Mouse (Mus musculus) lung, postnatal 14 days (tissue): Measurements from ENCODE around the gene Fam168b.

Experiments
- DNase-seq: peaks from one replicate; pipeline ENCODE4 v3.0.0; 2021

Gene Fam168b

DNA sequence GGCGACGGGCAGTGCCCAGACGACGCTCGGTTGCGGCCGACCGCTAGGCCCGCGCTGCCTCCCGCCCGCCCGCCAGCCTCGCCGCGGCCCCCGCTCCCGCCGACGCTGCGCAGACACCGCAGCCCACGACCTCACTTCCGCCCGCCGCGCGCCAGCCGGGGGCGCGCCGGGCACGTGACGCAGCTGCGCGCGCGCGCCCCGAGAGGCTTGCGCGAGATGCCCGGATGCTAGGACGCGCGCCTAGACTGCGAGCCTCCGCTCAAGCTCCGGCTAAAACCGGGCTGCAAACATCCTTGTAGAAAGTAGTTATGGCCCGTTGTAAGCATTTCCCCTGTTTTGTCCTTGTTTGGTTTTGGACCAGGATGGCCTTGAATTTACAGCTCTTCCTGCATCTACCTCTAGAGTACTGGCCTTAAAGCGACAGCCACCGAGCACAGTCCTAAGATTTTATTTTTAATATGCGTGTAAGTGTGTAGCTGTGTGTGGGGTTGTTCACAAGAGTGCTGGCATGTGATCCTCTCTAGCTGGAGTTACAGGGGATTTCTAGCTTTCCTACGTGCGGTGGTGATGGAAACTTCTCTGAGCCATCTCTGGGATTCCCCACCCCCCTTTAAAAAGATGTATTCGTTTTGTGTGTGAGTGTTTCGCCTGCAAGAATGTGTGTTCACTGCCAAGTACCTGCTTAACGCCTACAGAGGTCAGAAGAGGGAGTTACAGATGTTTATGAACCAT lies at the start of gene Fam168b:
TSS of gene Fam168b (minus strand) at position 179 of the 732 bp plus-strand sequence.
- DNase-seq, result peak; percentile 89

DNA sequence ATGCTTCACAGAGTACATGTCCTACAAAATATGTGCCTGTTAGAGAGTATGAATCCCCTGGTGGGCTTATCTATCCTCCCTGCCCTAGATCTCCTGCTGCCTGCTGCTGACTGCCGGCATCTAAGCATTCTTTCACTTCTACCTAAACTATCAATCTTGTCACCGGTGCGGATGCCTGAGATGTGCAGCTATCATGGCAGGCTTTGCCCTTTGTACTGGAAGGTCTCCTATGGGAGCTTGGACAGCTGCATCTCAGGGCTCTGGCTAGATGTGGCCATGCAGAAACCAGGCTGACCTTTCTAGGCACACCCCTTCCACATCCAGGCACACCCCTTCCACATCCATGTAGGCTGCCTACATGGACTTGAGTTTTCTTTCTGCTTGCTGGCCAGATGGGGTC lies 49.6 kb upstream of the Fam168b start:
- DNase-seq, result no peak

DNA sequence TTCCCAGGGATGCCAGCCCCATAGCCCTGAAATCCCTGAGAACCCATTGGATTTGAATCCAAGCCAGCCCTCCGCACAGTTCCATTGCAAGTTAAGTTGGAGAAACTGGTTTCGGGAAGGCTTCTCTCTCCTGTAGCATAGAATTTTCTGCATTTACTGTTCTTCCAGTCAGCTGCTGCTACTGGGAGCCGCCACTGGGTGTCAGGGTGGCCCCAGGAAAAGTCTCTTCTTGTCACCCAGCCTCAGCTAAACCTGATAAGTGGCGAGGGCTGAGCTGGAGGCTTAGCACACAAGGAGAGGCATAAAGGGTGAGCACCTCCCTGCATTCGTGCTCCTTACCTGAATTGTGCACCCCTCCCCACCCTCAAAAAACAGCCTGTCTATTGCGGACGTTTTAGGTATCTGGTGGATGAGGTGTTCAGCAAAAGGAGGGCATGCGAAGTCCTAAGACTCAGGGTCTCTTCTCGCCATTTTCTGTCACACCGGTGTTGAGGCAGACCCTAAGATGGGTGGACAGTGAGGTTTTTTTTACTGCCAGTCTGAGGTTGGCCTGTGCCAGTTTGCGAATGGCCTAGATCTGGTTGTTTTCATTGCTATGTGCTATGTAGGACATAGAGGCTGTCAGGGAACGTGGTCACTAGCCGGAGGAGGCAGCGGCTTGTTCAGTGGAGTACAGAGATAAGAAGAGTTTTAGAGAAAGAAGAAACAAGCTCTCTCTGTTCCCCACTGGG lies 48.9 kb upstream of the Fam168b start:
- DNase-seq, result peak; percentile 33

DNA sequence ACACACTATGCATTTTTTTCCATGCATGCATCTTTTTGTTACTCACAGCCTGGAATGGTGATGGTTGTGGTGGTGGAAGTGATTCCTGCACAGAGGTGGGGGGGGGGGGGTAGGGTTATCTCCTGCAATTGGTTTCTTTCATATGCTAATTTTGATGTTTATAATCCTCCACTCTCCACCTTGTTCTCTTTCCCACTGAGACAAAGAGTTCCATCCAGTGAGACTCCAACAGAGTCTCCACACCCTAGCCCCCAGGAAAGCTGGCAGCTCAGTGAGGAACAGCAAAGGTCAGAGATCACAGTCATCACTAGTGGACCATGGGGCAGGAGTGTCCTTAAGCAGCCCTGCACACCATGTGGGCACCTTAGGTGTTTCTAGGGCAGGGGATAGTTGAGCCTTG lies 40.9 kb upstream of the Fam168b start:
- DNase-seq, result no peak

DNA sequence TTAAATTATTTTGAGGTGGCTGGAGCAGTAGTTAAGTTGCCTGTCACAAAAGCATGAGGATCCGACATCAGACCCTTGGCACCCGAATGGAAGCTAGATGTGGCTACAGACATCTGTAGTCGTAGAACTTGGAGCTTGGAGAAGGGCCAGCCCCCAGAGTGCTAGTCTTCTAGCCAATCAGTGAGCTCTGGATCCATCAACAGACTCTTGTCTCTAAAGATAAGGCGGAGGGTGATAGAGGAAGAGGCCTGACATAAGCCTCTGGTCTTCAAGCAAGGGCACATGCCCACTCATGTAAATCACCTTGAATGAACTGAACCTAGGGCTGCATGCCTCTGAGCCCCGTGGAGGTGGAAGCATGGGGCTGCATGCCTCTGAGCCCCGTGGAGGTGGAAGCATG lies 36.7 kb upstream of the Fam168b start:
- DNase-seq, result no peak

DNA sequence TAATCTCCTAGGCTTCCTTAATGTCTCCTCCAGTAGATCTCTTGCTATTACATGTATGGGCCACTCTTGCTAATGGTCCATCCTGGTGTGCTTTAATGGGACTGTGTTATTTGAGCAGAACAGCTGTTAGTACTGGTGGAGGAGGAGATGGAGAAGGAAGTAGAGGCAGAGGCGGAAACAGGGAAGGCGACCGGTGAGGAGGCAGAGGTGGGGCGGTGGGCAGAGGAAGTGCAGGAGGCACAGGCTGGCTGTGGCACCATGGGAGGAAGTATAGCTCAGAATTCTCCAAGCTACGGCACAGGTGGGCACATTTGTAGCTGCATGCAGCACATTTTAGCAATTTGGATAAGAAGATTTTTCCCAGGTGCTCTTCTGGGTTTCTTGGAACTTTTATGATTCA lies 30.7 kb upstream of the Fam168b start:
- DNase-seq, result no peak

DNA sequence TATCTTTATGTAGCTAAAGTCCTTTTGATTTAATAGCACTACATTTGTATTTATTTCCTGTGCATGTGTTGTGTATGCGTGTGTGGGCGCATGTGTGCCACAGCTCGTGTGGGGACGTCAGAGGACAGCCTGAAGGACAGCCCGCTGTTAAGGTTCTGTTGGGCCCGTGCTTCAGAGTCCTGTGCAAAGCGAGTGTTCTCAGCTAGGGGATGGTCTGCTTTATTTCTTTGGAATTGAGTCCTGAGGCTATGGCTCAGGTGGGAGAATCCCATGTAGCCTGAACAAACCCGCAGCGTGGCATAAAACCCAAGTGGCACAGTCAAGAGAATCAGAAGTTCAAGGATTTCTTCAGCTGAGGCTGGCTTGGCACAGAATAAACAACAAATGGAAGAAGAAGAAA lies 28.3 kb upstream of the Fam168b start:
- no peak for DNase-seq

DNA sequence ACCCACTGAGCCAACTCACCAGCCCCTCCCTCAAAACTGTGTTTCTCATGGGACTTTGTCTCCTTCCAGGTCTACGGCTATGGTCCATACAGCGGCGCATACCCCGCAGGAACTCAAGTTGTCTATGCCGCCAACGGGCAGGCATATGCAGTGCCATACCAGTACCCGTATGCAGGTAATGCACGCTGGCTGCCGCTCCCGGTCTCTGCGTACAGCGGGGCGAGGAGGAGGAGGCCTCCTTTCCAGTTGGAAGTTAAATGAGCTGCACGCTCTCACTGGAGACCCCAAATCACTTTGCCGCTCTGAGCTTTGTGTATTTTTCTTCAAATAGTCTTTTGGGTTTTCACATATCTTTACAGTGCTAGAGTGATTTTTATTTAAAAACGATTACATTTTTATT lies 26.4 kb upstream of the Fam168b start:
- no peak for DNase-seq

DNA sequence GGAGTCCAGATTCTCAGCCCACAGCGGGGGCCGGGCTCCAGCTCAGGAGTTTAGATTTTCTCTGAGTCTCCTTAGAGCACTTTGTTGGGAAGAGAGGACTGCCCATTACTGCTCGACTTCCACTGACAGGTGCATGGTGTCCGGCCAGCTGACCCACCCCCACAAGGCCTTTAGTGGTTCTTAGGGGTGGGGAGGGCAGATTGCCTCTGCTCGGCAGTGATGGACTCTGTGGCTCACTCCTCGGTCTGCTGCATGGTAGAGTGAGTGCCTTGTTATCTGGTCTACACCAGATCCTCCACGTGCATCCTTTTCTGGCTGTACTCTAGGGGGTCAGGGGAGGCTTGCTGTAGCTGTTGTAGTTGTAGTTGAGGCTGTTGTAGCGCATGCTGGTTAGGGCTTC lies 25.5 kb upstream of the Fam168b start:
- DNase-seq, result no peak

DNA sequence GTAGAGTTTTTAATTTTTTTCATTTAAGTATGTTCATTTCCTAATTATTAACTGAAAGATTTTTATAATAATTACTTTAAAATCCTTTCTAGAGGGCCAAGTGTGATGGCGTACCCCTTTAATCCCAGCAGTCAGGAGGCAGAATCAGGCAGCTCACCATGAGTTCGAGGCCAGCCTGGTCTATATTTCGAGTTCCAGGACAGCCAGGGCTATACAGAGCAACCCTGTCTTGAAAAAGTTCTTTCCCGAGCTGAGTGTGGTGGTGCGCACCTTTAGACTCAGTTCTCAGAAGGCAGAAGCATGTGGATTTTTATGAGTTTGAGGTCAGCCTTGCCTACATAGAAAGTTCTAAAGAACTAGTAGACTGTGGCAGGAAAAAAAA lies 24.7 kb upstream of the Fam168b start:
- DNase-seq, result no peak

DNA sequence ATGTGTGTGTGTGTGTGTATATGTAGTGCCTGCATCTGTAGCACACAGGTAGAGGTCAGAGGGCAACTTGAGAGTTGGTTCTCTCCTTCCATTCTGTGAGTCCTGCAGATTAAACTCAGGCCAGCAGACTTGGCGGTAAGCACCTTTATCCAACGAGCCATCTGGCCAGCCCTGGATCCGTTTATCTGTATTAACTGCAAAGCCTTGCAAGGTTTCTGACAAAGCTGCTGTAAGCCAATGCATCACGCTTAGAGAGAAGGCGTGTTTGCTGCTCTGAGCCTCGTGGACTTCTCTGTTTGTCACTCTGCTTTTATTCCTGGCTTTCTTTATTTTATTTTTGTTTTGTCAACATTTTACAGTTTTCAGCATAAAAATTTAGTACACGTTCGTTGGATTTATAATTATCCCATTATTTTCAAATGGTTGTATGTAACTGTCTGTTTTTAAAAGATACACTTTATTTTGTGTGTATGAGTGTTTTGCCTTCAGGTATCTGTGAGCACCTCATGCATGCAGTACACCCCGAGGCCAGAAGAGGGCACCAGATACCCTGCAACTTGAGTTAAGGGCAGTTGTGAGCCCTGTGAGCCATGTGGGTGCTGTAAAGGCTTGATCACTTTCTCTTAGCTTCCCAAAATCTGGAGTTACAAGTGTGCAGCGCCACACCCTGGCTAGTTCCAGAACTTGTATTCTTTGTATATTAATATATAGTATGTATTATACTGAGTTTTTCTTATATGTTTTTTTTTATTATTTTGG lies 24.1 kb upstream of the Fam168b start:
- DNase-seq, result peak; percentile 94

DNA sequence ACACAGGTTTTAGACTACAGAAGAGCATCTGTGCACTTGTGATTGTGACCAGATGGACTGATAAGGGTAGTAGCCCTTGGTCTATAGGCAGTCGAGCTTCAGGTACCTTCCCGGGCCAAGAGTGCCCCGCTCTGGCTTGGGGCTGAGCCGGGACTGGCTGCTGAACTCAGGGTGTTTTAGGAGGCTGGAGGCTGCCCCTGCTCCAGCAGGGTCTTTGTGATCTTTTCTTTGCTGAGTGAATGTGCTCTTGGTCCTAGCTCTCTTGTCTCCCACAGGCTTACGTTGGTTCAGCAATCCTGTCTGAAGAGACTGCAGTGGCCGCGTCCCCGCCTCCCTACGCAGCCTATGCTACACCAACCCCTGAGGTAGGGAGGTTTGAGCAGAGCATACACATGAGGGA lies 23.0 kb upstream of the Fam168b start:
- DNase-seq, result no peak

DNA sequence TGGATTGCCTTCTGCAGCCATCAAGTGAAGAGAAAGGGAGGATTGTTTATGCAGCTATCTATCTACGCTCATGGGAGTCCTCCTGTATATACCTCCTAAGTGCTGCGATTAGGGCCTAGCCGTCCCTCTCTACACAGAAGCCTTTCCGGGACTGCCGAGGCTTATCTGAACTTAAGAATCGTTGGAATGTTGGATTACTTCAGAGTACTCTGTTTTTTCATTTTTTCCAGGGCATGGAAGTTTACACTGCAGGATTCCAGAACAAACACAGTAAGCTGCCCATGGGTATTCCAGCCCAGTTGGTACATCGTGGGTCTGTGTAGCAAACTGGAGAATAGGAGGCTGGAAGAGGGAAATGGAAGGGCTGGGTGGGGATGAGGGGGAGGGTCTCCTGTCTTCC lies 21.4 kb upstream of the Fam168b start:
- peak; percentile 21 for DNase-seq

DNA sequence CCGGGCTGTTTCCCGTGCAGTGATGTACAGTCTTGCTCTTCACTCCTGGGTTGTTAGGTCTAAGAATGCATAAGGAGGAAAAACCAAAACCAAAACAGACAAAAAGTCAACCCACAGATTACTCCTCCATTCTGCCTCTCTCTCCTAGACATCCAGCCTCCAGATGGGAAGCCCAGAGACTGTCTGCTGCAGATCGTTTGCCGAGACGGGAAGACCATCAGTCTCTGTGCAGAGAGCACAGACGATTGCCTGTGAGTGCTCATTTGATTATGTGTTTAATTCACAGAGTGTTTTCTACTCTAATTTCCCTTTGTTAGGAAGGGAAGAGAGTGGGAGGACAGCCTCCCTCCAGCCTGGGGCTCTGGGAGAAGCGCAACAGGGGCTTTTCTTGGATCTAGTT lies 20.5 kb upstream of the Fam168b start:
- no peak for DNase-seq

DNA sequence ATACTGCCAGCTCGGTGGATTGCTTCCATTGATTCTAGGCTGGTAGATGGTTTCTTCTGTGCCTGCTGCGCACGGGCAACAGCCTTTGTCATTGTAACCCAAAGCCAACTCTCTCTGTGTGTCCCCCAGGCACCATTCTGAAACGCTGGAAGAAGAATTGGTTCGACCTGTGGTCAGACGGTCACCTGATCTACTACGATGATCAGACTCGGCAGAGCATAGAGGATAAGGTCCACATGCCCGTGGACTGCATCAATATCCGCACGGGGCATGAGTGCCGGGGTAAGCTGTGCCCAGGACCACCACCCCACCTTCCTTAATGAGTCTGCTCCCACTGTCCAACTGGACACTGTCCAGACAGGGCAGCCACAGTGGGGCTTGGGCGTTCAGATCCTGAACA lies 20.0 kb upstream of the Fam168b start:
- DNase-seq, result no peak

DNA sequence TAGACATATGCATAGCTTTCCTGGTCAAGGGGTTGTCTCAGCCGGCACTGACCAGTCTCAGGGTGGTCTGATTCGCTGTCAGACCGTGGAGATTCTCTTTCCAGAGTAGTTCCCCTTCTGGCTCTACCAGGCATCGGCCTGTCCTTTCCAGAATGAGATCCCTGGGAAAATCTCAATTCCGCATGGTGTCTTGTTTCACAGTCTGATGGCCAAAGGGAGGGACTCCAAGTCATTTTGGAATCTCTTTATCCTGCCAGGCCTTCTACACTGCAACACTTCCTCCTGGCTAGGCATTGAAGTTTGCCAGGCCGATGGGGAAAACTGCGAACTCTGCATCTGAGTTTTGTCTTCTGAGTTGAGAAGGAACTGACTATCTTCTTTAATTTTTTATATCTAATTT lies 17.3 kb upstream of the Fam168b start:
- no peak for DNase-seq

DNA sequence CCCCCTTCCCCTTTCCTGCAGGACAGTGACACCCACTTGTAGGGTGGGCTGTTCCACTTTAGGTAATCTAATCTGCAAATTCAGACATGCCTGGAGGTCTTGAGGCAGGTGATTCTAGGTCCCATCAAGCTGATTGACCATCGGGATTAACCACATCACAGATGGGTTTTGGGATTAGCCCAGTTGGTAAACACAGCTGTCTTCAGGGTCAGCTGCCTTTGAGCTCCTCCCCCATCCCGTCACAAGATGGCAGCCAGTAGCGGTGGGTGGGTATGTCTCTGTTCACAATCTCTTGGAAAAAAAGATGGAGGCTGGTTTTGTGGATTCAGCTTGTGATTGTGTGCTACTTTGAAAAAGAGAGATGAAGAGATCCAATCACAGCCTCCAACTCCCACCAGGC lies 16.9 kb upstream of the Fam168b start:
- no peak for DNase-seq

DNA sequence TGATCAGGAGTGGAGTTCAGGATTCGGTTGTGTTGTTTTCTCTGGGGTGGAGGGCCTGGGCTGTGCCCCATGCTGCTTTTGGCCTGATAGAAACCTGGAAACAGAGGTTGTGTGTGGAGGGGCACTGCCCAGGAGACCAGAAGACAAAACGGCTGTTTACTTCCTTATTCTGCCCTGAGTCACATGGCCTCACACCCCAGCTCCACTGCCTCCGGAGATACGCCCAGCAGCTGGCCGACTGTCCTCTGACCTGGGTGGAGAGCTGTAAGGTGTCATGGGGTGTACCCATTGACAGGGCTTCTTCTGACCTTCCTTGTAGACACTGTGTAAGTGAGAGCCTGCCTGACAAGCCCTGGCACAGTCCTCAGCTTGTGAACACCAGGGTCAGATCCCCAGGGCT lies 15.8 kb upstream of the Fam168b start:
- peak; percentile 18 for DNase-seq

DNA sequence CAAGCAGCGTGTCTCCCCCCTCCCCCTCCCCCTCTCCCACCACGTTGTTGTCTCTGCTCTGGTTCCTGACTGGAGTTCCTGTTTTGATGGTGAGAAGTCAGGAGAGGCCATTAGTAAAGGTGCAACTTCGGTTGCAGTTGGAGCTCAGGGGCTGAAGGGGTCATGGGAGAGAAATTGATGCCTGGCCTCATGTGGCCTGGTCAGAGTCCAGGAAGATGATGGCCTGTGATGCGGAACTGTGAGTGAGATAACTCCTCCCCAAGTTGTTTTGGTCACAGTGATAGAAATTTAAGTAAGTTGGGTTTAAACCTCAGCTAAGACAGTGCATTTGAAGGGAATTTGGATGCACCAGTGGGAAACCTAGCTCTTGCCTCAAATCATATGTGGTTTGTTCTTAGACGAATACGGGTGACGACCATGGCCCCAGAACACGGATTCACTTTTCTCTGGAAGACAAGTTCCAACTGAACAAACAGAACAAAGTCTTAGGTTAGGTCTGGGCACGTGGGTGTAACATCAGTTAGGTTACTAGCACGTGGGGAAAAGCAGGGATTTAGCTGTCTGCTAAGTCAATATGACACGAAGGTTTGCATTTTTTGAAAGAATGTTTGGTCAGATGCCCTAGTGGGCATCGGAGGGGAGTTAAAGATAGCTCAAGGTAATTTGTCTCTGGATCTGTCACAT lies 12.3 kb upstream of the Fam168b start:
- no peak for DNase-seq

DNA sequence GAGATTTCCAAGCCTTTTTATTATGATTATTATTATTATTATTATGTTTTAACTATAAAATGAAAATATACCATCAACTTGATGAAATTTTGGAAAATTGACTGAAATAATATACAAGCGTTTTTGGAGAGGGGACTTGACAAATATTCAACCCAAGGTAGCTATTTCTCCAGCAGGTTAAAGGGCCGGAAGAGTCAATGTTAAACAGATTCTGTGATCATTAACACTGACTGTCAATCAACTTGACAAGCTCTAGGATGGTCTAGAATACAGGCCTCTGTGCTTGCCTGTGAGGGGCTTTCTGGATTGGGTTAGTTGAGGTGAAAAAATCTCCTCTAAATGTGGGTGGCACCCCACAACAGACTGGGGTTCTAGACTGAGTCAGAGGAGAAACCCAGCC lies 10.9 kb upstream of the Fam168b start:
- DNase-seq, result no peak

DNA sequence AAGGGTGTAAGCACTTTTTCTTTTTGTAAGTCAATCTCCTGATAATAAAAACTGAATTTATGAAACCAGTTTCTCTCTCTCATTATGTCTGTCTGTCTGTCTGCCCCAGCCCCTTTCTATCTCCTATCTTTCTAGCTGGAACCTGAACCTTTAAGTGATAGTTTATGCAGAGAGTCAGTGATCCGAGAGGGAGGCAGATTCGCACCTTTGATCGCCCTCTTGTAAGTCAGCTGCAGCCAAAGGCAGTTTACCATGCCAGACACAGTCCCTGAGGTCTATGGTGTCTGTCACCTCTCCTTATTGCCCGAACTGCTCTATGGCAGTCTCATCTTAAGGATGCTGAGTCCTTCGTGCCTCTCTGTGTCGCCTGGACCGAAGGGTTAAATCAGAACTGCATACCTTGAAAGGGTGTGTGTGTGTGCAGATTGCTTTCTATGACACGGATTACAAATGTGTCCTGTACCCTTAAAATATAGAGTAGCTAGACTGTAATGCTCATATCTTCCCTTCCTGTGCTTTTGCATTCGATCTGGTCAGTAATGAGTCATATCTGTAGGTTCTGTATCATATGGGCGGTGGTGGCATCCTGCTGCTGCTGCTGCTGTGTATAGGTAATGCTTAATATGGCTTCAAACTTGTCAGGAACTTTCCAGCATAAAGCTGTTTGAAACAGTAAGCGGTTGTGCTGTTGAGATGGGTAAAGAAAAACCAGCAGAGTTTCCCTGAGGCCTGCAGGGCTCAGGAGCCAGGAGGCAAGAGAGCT lies 9.4 kb upstream of the Fam168b start:
- DNase-seq, result no peak

DNA sequence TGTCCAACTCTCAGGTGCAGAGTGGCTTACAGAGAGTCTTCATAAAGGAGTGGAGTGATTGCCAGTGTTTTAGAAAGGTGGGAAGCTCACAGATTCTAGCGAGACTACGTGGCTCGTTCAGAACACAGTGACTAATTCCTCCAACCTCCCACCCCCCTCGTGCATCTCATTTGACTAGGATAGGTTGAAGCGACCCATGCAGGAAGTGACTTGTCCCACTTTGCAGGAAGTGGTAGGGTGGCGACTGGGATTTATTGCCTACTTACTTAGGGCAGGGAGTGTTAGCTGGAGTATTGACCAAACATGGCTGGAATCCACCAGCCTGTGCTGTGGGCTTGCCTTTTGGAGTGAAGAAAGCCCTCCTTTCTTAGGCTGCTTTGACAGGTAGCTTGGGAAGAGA lies 8.7 kb upstream of the Fam168b start:
- peak; percentile 39 for DNase-seq
